Mouse (Mus musculus) heart, adult 2 months (tissue): ENCODE data around the gene Dusp8.

Source experiments
- CTCF ChIP-seq: fragments of 200-600 bp; IDR thresholded peaks from 2 replicates; pipeline ENCODE4 v1.8.1; 2022; ENCODE audit warnings: antibody characterized with exemption, mild to moderate bottlenecking, moderate library complexity
- POLR2A ChIP-seq: fragments of 200-500 bp; IDR thresholded peaks from 2 replicates; pipeline ENCODE4 v1.6.1; 2011; ENCODE audit warnings: mild to moderate bottlenecking, low read depth, low read length, control low read depth; ENCODE audit not compliant: insufficient read depth

GRCm38 (mm10) chr7:142055431-142055830 lies 40.2 kb downstream of the Dusp8 start:
- no peak for TF ChIP-seq CTCF
- TF ChIP-seq POLR2A = no peak
